In genomic region chr2:123366571-123366970, GRCm38 (mm10) we compare ENCODE assay signal across 11 mouse cellular contexts.
"Had no signal": no experiment of that assay in that cellular context is flagged by ENCODE, and none has a peak within 500 bp of the region (broad histone marks: within the 10 kb centered on the region; RNA-seq: fewer than 3 reads in every experiment).

No protein-coding gene starts in this region.

- DNase-seq: kidney, adult 18-20 months; kidney, adult 9 months; kidney, postnatal 14 days; kidney, postnatal 4 days; liver, embryonic 13.5 days; lung, adult 2 months; lung, postnatal 14 days; lung, postnatal 4 days; midbrain, embryonic 14.5 days; thymus, adult 18-20 months; thymus, postnatal 4 days had no signal
